Mouse (Mus musculus) G1E (cell line): Measurements from ENCODE around the gene Ankrd39. TPM values are rescaled to one million over a fixed set of nuclear protein-coding genes. Genes with fewer than 3 reads are reported as not detected.

Experiments
- ATAC-seq: 2 replicates; pipeline ENCODE4 v1.8.0; 2016; ENCODE audit warnings: mild to moderate bottlenecking; ENCODE audit not compliant: insufficient number of reproducible peaks, poor library complexity, low FRiP score, severe bottlenecking; ENCODE audit errors: extremely low read depth
- DNase-seq: peaks from one replicate; pipeline ENCODE4 v3.0.0; 2012; ENCODE audit warnings: low spot score
- H3K27me3 ChIP-seq: 2 replicates; pipeline ENCODE4 v1.6.1; 2012; ENCODE audit warnings: mild to moderate bottlenecking, low read length, inconsistent platforms; ENCODE audit not compliant: insufficient read depth
- H3K36me3 ChIP-seq: replicated peaks from 2 replicates; pipeline ENCODE3; 2012; ENCODE audit warnings: mild to moderate bottlenecking, inconsistent platforms
- H3K4me1 ChIP-seq: 2 replicates; pipeline ENCODE4 v1.6.1; 2012; ENCODE audit warnings: low read depth, low read length, inconsistent platforms, mixed read lengths; ENCODE audit not compliant: insufficient read depth
- H3K4me3 ChIP-seq: 2 replicates; pipeline ENCODE4 v1.5.1; 2012; ENCODE audit warnings: low read depth, mild to moderate bottlenecking, inconsistent platforms, low read length, moderate library complexity, mixed read lengths
- H3K9me3 ChIP-seq: replicated peaks from 2 replicates; pipeline ENCODE4 v1.6.1; 2012; ENCODE audit warnings: inconsistent platforms
- CTCF ChIP-seq: IDR thresholded peaks from 2 replicates; pipeline ENCODE4 v1.5.1; 2012; ENCODE audit warnings: low read depth, low read length, inconsistent platforms, mixed read lengths
- GATA1 ChIP-seq: IDR thresholded peaks from 2 replicates; pipeline ENCODE4 v1.6.1; 2012; ENCODE audit warnings: borderline replicate concordance, low read length, inconsistent platforms, mixed read lengths
- GATA2 ChIP-seq: IDR thresholded peaks from 2 replicates; pipeline ENCODE4 v1.6.1; 2012; ENCODE audit warnings: low read depth, low read length, inconsistent platforms, borderline replicate concordance
- POLR2AphosphoS5 ChIP-seq: IDR thresholded peaks from 2 replicates; pipeline ENCODE4 v1.6.1; 2012; ENCODE audit warnings: low read depth, low read length, inconsistent platforms; ENCODE audit not compliant: insufficient replicate concordance
- TAL1 ChIP-seq: conservative IDR thresholded peaks from 2 replicates; pipeline ENCODE4 v1.6.1; 2012; ENCODE audit warnings: low read depth, low read length, inconsistent platforms, mixed read lengths
- polyA plus RNA-seq: library from polyadenylated mRNA; stranded (reverse); fragments of >175 nt; gene quantifications from 2 replicates; pipeline ENCODE4 v1.2.3, GENCODE M21; 2012
- total RNA-seq, 2 experiments: library from RNA; stranded (forward) in 1 of 2; stranded (reverse) in 1 of 2; fragments of 200-1000 nt in 1 of 2; fragments of >200 nt in 1 of 2; fragmentation: Nextera tagmentation in 1 of 2; gene quantifications; 2 replicates each; pipeline ENCODE4 v1.2.3; 2014 to 2017

Ankrd39 gene
- total and polyA plus RNA-seq, 3 experiments: 12.3 to 15.7 (median 15.7) TPM

DNA sequence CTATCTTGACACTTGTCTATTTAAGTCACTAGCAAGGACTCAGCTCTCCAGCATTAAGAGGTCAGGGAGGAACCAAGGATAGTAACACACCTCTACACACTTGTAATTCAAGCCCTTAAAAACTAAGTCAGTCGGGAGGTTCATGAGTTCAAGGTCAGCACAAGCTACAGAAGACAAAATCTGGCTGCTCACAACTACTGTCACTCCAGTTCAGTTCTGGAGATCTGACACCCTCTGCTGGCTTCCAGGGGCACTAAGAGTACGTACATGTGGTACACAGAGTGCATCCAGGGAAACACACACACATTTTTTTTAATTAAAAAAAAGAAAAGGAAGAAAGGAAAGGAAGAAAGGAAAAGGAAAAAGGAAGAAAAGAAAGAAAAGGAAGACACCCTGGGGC lies 50.5 kb downstream of the Ankrd39 start:
- peaks cover 16% of the 10 kb centered on the region; the same call in 1 of the 2 replicates for H3K27me3 ChIP-seq
- no peaks in the 10 kb centered on the region for H3K9me3 ChIP-seq
- H3K4me1 ChIP-seq: peaks cover 5% of the 10 kb centered on the region
- TF ChIP-seq CTCF (no peak), POLR2AphosphoS5 (no peak), TAL1 (no peak), GATA1 (no peak), GATA2 (no peak)
- ATAC-seq (no peak), DNase-seq (no peak)
- H3K36me3 ChIP-seq: peaks cover 37% of the 10 kb centered on the region
- no peak overlapping the region for H3K4me3 ChIP-seq

DNA sequence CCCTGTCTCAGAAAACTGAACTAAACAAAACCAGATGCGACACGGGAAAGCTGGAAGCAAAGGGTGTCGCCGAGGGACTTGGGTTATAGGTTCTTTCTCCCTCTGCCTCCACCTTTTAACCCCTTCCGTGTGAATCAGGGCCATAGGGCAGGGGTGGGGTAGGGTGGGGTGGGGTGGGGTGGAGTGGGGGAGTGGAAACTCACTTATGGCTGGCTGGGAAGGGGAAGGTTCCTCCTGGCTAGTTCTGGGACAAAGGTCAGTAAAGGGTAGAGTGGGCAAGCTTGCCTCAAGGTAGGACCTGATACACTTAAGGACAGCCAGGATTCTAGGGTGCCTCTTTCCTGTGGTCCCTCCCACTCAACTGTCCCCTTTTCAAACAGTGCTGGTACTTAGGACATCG lies 53.9 kb downstream of the Ankrd39 start:
- no peak for DNase-seq

DNA sequence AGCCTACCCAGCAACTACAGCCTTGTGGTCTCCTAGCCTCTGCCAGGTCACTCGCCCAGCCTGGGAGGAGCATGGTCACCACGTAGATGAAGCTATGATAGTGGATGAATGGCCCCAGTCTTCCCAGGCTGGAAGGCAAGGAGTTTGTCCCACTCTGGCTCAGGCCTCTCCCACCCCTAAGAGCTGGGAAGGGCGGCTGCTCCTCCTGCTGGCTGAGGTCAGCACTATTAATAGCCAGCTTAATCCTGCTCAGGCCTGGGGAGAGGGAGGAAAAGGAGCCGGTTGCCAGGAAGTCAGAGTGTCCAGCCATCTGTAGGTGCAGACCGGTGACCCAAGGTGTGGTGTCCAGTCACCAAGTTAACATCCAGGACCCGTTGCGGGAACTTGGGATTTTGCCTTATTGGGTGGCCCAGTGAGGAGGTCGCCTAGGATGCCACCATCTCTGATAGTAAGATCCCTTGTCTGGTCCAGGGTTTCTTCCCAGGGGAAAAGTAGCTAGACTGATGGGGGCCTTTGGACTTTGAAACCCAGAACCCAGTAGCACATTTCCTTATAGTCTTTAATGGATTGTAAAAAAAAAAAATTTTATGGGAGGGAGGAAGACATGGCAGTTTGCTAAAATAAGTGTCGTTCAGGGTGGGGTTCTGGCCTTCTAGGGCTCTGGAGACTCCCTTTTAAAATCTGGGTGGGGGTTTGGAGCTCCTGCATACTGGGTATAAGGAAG lies 54.7 kb downstream of the Ankrd39 start:
- H3K4me3 ChIP-seq: no peak overlapping the region
- DNase-seq: no peak
- peaks cover 16% of the 10 kb centered on the region; the same call in 1 of the 2 replicates for H3K27me3 ChIP-seq
- no peak for ATAC-seq
- peaks cover 5% of the 10 kb centered on the region for H3K4me1 ChIP-seq
- H3K36me3 ChIP-seq: peaks cover 3% of the 10 kb centered on the region
- no peaks in the 10 kb centered on the region for H3K9me3 ChIP-seq
- TF ChIP-seq CTCF: no peak
- TF ChIP-seq POLR2AphosphoS5: no peak
- no peak for TF ChIP-seq GATA1
- TF ChIP-seq TAL1: no peak
- TF ChIP-seq GATA2: no peak

More for the DNA sequence above, 53.9 kb downstream of the Ankrd39 start:
- H3K27me3 ChIP-seq: peaks cover 16% of the 10 kb centered on the region; the same call in 1 of the 2 replicates
- H3K4me3 ChIP-seq: no peak overlapping the region
- no peak for TF ChIP-seq CTCF
- TF ChIP-seq POLR2AphosphoS5: no peak
- TF ChIP-seq TAL1: no peak
- no peak for TF ChIP-seq GATA1
- TF ChIP-seq GATA2: no peak
- H3K9me3 ChIP-seq: no peaks in the 10 kb centered on the region
- H3K36me3 ChIP-seq: peaks cover 6% of the 10 kb centered on the region
- ATAC-seq: no peak
- H3K4me1 ChIP-seq: peaks cover 5% of the 10 kb centered on the region

DNA sequence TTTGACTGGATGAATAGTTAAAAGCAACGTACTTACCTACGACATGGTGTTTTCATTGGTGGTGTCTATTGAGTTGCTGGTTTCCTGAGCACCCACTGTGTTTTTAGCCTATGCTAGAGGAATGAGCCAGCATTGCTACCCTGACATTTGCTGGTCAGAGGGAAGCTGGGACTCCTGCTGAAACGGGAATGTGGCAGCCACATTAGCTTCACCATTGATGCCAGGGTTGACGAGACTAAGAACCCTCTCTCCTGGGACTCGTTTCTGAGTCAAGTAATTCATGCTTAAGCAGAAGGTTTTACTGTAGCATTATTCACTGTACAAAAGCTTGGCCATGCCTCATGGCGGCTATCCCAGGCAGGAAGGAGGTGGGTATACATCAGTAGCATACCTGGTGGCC lies 57.6 kb downstream of the Ankrd39 start:
- H3K9me3 ChIP-seq: no peaks in the 10 kb centered on the region
- peaks cover 6% of the 10 kb centered on the region; the same call in 1 of the 2 replicates for H3K27me3 ChIP-seq
- peaks cover 7% of the 10 kb centered on the region for H3K4me1 ChIP-seq
- no peak for TF ChIP-seq GATA1
- no peak for TF ChIP-seq POLR2AphosphoS5
- TF ChIP-seq CTCF: no peak
- no peak for TF ChIP-seq GATA2
- TF ChIP-seq TAL1: no peak
- DNase-seq: no peak
- no peak for ATAC-seq
- no peak overlapping the region for H3K4me3 ChIP-seq
- peaks cover 10% of the 10 kb centered on the region for H3K36me3 ChIP-seq

Other genes with a start within 250 kb of the Ankrd39 start
- 5.5 and 8.7 TPM in 2 replicates for gene Arid5a, start 239.7 kb downstream of the Ankrd39 start, total RNA-seq (2014; fragmentation: Nextera tagmentation)
- 8.2 and 8.4 TPM in 2 replicates for gene Arid5a, start 239.7 kb downstream of the Ankrd39 start, total RNA-seq (2017)
- 32.1 and 33.6 TPM in 2 replicates for gene Arid5a, start 239.7 kb downstream of the Ankrd39 start, polyA plus RNA-seq
- 40.9 and 47.3 TPM in 2 replicates for gene Kansl3, start 178.3 kb downstream of the Ankrd39 start, total RNA-seq (2014; fragmentation: Nextera tagmentation)
- 43.3 and 48.7 TPM in 2 replicates for gene Kansl3, start 178.3 kb downstream of the Ankrd39 start, total RNA-seq (2017)
- gene Kansl3, start 178.3 kb downstream of the Ankrd39 start, polyA plus RNA-seq: 35.9 and 50.0 TPM in 2 replicates
- not detected in 2 replicates for gene Fer1l5, start 175.2 kb downstream of the Ankrd39 start, total RNA-seq (2014; fragmentation: Nextera tagmentation)
- 0.06 TPM in 1 of 2 replicates, not detected in the other for gene Fer1l5, start 175.2 kb downstream of the Ankrd39 start, total RNA-seq (2017)
- not detected in 2 replicates for gene Fer1l5, start 175.2 kb downstream of the Ankrd39 start, polyA plus RNA-seq
- gene Lman2l, start 102.2 kb downstream of the Ankrd39 start, total RNA-seq (2014; fragmentation: Nextera tagmentation): 41.5 and 50.6 TPM in 2 replicates
- 6.0 and 6.5 TPM in 2 replicates for gene Lman2l, start 102.2 kb downstream of the Ankrd39 start, total RNA-seq (2017)
- gene Lman2l, start 102.2 kb downstream of the Ankrd39 start, polyA plus RNA-seq: 12.4 and 13.3 TPM in 2 replicates
- gene Cnnm4, start 75.8 kb downstream of the Ankrd39 start, total RNA-seq (2014; fragmentation: Nextera tagmentation): 6.7 and 8.6 TPM in 2 replicates
- 3.9 and 4.5 TPM in 2 replicates for gene Cnnm4, start 75.8 kb downstream of the Ankrd39 start, total RNA-seq (2017)
- 2.4 and 3.1 TPM in 2 replicates for gene Cnnm4, start 75.8 kb downstream of the Ankrd39 start, polyA plus RNA-seq
- 22.2 and 28.2 TPM in 2 replicates for gene Cnnm3, start 35.6 kb downstream of the Ankrd39 start, total RNA-seq (2014; fragmentation: Nextera tagmentation)
- 7.5 and 8.8 TPM in 2 replicates for gene Cnnm3, start 35.6 kb downstream of the Ankrd39 start, total RNA-seq (2017)
- 31.1 and 39.0 TPM in 2 replicates for gene Cnnm3, start 35.6 kb downstream of the Ankrd39 start, polyA plus RNA-seq
- gene Ankrd23, start 10.6 kb downstream of the Ankrd39 start, total RNA-seq (2014; fragmentation: Nextera tagmentation): 12.0 and 14.2 TPM in 2 replicates
- 14.8 and 16.6 TPM in 2 replicates for gene Ankrd23, start 10.6 kb downstream of the Ankrd39 start, total RNA-seq (2017)
- gene Ankrd23, start 10.6 kb downstream of the Ankrd39 start, polyA plus RNA-seq: 9.1 and 10.9 TPM in 2 replicates
- gene Gm42417, start 8.0 kb downstream of the Ankrd39 start, total RNA-seq (2014; fragmentation: Nextera tagmentation): not detected in 2 replicates
- gene Gm42417, start 8.0 kb downstream of the Ankrd39 start, total RNA-seq (2017): not detected in 2 replicates
- gene Gm42417, start 8.0 kb downstream of the Ankrd39 start, polyA plus RNA-seq: 0.15 and 0.25 TPM in 2 replicates
- gene Sema4c, start 10.9 kb upstream of the Ankrd39 start, total RNA-seq (2014; fragmentation: Nextera tagmentation): not detected in 2 replicates
- 0.17 and 0.87 TPM in 2 replicates for gene Sema4c, start 10.9 kb upstream of the Ankrd39 start, total RNA-seq (2017)
- gene Sema4c, start 10.9 kb upstream of the Ankrd39 start, polyA plus RNA-seq: not detected in 2 replicates
- gene Fam178b, start 135.7 kb upstream of the Ankrd39 start, total RNA-seq (2014; fragmentation: Nextera tagmentation): not detected in 2 replicates
- gene Fam178b, start 135.7 kb upstream of the Ankrd39 start, total RNA-seq (2017): 0.12 TPM in 1 of 2 replicates, not detected in the other
- not detected in 2 replicates for gene Fam178b, start 135.7 kb upstream of the Ankrd39 start, polyA plus RNA-seq
- 295 and 316 TPM in 2 replicates for gene Cox5b, start 144.0 kb upstream of the Ankrd39 start, total RNA-seq (2014; fragmentation: Nextera tagmentation)
- 516 and 777 TPM in 2 replicates for gene Cox5b, start 144.0 kb upstream of the Ankrd39 start, total RNA-seq (2017)
- 1,994 and 2,669 TPM in 2 replicates for gene Cox5b, start 144.0 kb upstream of the Ankrd39 start, polyA plus RNA-seq
- 0.75 TPM in 1 of 2 replicates, not detected in the other for gene 4933424G06Rik, start 162.7 kb upstream of the Ankrd39 start, total RNA-seq (2014; fragmentation: Nextera tagmentation)
- gene 4933424G06Rik, start 162.7 kb upstream of the Ankrd39 start, total RNA-seq (2017): 0.17 and 0.38 TPM in 2 replicates
- gene 4933424G06Rik, start 162.7 kb upstream of the Ankrd39 start, polyA plus RNA-seq: not detected in 2 replicates
- 50.8 and 54.1 TPM in 2 replicates for gene Actr1b, start 167.0 kb upstream of the Ankrd39 start, total RNA-seq (2014; fragmentation: Nextera tagmentation)
- 87.4 and 94.2 TPM in 2 replicates for gene Actr1b, start 167.0 kb upstream of the Ankrd39 start, total RNA-seq (2017)
- gene Actr1b, start 167.0 kb upstream of the Ankrd39 start, polyA plus RNA-seq: 66.2 and 68.0 TPM in 2 replicates
- not detected in 2 replicates for gene Zap70, start 214.4 kb upstream of the Ankrd39 start, total RNA-seq (2014; fragmentation: Nextera tagmentation)
- not detected in 2 replicates for gene Zap70, start 214.4 kb upstream of the Ankrd39 start, total RNA-seq (2017)
- 0.08 TPM in 1 of 2 replicates, not detected in the other for gene Zap70, start 214.4 kb upstream of the Ankrd39 start, polyA plus RNA-seq